Mouse (Mus musculus): ENCODE results near the gene Wfdc10. TPM values are rescaled to one million over a fixed set of nuclear protein-coding genes. Genes with fewer than 3 reads are reported as not detected.
A peak's percentile ranks its signal among the peaks of the same experiment; 100 is the strongest.

Wfdc10 gene
- total RNA-seq (2021): not detected
- long read RNA-seq: 0 reads

GRCm38 (mm10) chr2:164655858-164656257 lies at the start of gene Wfdc10:
Wfdc10 (plus strand) TSS chr2:164656046.
- peak; percentile 54 to 56 for DNase-seq (ENCODE audit: low spot score in 2 of 2)

- no peak for DNase-seq (ENCODE audit: low spot score in 2 of 2)
Measured at GRCm38 (mm10) chr2:164608781-164609180, 47.1 kb upstream of the Wfdc10 start.

GRCm38 (mm10) chr2:164613471-164613870 lies 42.4 kb upstream of the Wfdc10 start, which contains the start of the genes Wfdc6b and Wfdc8:
Wfdc6b (plus strand) TSS chr2:164613522.
Wfdc8 (minus strand) TSS chr2:164613626.
- DNase-seq (ENCODE audit: low spot score in 2 of 2): peak; percentile 20 to 29

GRCm38 (mm10) chr2:164615386-164615785 lies 40.5 kb upstream of the Wfdc10 start:
- no peak for DNase-seq (ENCODE audit: low spot score in 2 of 2)

- no peak for DNase-seq (ENCODE audit: low spot score in 2 of 2)
Measured at GRCm38 (mm10) chr2:164619050-164619449, 36.8 kb upstream of the Wfdc10 start.

GRCm38 (mm10) chr2:164621775-164622174 lies 34.1 kb upstream of the Wfdc10 start:
- no peak for DNase-seq (ENCODE audit: low spot score in 2 of 2)

- DNase-seq (ENCODE audit: low spot score in 2 of 2): no peak
Measured at GRCm38 (mm10) chr2:164635266-164635665, 20.6 kb upstream of the Wfdc10 start.

- DNase-seq (ENCODE audit: low spot score in 2 of 2): no peak
Measured at GRCm38 (mm10) chr2:164638696-164639095, 17.1 kb upstream of the Wfdc10 start, which contains the start of gene Wfdc16. Wfdc16 (minus strand) TSS chr2:164638796.

GRCm38 (mm10) chr2:164641129-164641528 lies 14.7 kb upstream of the Wfdc10 start:
- DNase-seq (ENCODE audit: low spot score in 2 of 2): no peak

GRCm38 (mm10) chr2:164641881-164642673 lies 13.8 kb upstream of the Wfdc10 start:
- peak; percentile 35 to 48 for DNase-seq (ENCODE audit: low spot score in 2 of 2)

GRCm38 (mm10) chr2:164656483-164656882 lies 637 bp downstream of the Wfdc10 start, which contains the start of gene Wfdc9:
Wfdc9 (minus strand) TSS chr2:164656583.
- no peak for DNase-seq (ENCODE audit: low spot score in 2 of 2)

- DNase-seq (ENCODE audit: low spot score in 2 of 2): no peak
Measured at GRCm38 (mm10) chr2:164664851-164665250, 9.0 kb downstream of the Wfdc10 start.

GRCm38 (mm10) chr2:164670261-164670660 lies 14.4 kb downstream of the Wfdc10 start:
- DNase-seq (ENCODE audit: low spot score in 2 of 2): no peak

- DNase-seq (ENCODE audit: low spot score in 2 of 2): no peak
Measured at GRCm38 (mm10) chr2:164670938-164671337, 15.1 kb downstream of the Wfdc10 start.

GRCm38 (mm10) chr2:164673987-164674386 lies 18.1 kb downstream of the Wfdc10 start, which contains the start of gene Wfdc11:
Wfdc11 (minus strand) TSS chr2:164674087.
- DNase-seq (ENCODE audit: low spot score in 2 of 2): no peak

- no peak for DNase-seq (ENCODE audit: low spot score in 2 of 2)
Measured at GRCm38 (mm10) chr2:164676103-164676502, 20.3 kb downstream of the Wfdc10 start.

GRCm38 (mm10) chr2:164676916-164677685 lies 21.3 kb downstream of the Wfdc10 start:
- no peak for DNase-seq (ENCODE audit: low spot score in 2 of 2)

GRCm38 (mm10) chr2:164678848-164679625 lies 23.2 kb downstream of the Wfdc10 start:
- DNase-seq (ENCODE audit: low spot score in 2 of 2): peak; percentile 66 to 76

- no peak for DNase-seq (ENCODE audit: low spot score in 2 of 2)
Measured at GRCm38 (mm10) chr2:164679906-164680305, 24.1 kb downstream of the Wfdc10 start.

- no peak for DNase-seq (ENCODE audit: low spot score in 2 of 2)
Measured at GRCm38 (mm10) chr2:164684807-164685206, 29.0 kb downstream of the Wfdc10 start, which contains the start of gene Wfdc13. Wfdc13 (plus strand) TSS chr2:164685107.

GRCm38 (mm10) chr2:164698201-164698600 lies 42.4 kb downstream of the Wfdc10 start, which contains the start of gene Spint4:
Spint4 (plus strand) TSS chr2:164698501.
- no peak for DNase-seq (ENCODE audit: low spot score in 2 of 2)

All from layer of hippocampus, postnatal 10 days (tissue).